Mouse (Mus musculus) left cerebral cortex, adult 18-20 months (tissue): ENCODE measurements around the gene Draxin. TPM values are rescaled to one million over a fixed set of nuclear protein-coding genes. Genes with fewer than 3 reads are reported as not detected.

Experiments used
- DNase-seq, 2 experiments: peaks; one replicate each; pipeline ENCODE4 v3.0.0; 2021 to 2022; ENCODE audit warnings: low spot score in 2 of 2, mixed read lengths in 1 of 2
- total RNA-seq, 2 experiments: library from RNA; stranded (reverse); gene quantifications; 2 replicates each; pipeline ENCODE4 v1.2.3; 2021

The Draxin gene
- total RNA-seq, 2 experiments from 2014 or later: 0.19 to 0.21 TPM

- no peak for DNase-seq
These were observed 45.2 kb downstream of the Draxin start for GRCm38 (mm10) chr4:148085131-148085906.

DNA sequence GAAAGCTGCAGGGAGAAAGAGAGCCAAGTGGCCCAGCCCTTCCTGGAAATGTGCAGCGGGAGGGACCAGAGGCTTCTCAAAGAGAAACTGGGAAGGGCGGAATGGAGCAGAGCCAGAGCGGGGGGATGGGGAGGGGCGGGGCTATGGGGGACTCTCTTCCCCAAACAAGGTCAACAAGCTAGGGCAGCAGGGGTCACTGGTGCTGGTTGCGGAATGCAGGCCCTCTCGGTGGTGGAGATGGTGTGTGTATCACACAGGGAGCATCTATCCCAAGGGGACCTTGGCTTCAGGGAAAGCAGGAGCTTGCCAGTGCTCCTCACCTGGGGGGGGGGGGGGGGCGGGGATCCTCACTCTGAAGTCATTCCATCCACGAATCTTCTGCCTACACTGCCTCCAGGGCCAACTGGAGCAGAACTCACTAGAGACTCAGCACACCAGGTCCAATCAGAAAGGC is 46.2 kb downstream of the Draxin start:
- DNase-seq: no peak

DNA sequence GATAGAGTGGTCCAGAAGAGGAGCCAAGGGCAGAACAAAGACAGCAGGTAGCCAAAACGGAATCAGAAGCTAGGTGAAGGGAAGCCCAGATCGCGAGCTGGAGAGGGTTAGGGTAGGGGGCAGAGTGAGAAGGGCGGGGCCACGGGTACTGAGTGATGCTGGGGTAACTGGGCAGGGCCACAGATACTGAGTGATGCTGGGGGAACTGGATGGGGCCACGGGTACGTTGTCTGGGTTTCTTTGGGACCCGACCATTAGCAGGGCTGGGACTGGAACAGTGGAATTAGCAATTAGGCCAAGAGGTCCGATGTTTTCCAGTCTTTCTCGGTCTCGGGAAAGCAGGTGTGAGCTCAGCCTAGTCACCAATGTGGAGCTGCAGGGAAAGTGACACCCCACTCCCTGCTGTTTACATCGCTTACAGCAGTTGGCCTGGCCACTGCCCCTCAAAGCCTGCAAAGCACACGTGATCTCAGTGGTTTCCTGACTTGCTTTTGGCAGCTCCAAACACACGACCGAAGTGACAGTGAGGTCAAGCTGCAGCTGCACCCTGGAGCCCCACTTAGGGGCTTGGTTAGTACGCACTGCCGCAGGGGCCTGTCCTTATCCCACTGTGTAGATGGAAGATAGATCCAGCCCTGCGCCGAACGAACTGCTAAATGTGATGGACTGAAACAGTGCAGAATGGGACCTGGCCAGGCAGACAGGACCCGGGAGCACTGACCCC is 47.2 kb downstream of the Draxin start:
- DNase-seq: no peak

DNA sequence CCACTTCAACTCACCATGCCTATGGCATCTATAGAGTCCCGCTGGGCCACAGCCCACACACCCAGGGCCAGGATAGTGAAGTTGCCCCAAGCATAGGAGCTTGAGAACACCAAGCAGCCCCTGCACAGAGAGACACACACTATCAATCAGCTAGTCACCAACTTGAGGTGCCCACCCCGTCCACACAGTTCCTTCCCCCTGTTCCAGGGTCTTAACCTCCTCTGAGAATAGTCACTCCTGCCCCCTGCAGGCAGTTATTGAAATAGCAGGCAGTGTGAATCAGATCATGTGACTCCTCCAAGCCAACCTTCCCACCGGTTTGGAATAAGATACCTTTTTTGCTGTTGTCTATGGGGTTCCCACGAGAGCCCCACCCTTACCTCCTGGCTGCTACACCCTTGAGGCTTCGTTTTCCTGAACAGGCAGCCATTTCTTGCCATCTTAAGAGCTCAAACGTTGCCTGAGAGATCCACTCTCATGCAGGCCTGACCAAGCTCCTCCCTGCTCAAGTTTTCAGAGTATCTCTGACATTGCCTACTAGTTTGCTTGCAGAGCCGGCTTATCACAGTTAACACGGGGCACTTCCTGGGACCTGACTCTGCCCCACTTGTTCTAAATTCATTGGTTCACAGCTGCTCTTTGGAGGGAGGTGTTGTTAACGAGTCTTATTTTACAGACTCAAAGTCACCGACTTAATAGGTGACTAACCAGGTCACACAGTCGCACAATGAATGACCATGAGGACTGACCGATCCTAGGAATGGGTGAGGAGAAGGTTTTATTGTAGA is 48.0 kb downstream of the Draxin start:
- DNase-seq: peak; percentile 41 to 52

DNA sequence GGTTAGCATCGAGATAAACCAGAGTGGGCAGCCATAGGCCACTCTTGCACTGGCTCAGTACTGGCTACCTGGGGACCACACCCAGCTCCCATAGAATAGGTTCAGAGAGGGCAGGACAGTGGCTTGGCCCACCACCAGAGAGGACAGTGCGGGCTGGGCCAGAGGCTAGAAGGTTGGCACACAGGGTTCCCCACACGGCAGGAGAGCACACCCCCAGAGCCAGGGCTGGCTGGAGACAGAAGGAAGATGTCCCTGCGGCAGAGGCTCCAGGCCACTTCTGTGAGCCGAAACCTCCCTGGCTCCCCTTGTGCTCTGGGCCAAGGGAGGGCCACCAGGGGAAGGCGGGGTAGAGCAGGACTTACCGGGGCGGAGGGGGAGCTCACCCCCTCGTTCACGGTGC is 49.3 kb downstream of the Draxin start:
- DNase-seq: no peak

DNA sequence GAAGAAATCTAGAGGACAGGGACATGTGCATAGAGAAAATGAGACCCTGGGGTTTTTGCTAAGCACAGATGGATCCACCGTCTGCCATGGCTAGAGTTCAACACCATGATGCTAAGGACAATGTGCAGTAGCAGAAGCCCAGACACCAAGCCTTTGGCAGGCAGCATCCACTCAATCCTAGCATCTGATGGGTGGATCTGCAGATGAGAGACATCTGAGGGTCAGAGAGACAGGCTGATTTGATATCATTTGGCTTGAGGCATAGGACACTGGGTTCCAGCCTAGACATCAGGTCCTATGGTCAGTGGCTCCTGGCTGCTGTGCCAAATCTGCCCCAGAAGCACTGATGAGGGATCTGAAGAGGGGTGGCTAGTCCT is 49.9 kb downstream of the Draxin start:
- DNase-seq: no peak

DNA sequence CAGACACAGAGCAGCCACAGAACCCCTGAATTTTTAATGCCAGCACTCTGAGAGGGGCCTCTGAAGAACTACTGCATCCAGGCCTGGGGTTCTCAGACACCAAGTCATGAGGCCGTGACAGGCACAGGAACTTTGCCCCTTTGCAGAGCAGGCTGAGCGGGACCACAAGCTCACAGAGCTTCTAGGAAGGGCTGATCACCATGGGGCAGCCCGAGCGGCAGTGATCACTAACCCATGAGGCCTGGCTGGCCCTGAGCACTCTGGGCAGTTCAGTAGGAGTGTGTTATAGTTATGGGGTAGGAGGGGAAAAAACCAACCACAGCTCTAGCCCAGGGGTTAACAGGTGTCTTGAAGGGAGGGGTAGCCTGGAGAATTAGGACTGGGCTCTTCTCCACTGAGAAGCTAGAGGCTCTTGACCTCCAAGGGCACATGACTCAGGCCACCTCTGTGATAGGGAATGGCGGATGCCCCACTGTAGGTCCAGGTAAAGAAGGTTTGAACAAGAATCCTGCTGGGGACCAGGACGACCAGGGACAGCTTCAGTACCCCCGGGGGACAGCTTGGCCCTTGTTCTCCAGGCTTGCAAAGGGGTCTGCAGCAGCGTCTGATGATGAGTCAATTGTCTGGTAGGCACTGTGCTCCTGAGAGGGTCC is 50.4 kb downstream of the Draxin start:
- no peak for DNase-seq

DNA sequence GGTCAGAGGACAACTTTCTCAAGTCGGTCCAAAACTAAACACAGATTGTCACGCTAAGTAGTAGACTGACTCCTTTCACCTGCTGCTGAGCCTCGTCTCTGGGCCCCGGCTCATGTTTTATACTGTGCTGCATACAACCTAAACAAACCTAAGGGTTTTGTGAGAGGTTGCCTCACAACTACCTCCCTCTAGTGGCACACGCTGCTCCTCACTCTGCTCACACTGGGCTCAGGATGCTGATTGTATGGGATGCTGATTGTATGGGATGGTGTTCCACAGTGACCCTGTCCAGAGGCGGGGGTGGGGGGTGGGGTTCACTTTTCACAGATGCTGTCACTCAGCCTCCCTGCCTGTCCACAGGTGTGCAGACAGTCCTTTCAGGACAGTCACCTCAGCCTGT is 51.3 kb downstream of the Draxin start:
- DNase-seq: no peak

- no peak for DNase-seq
These were observed 54.6 kb downstream of the Draxin start for GRCm38 (mm10) chr4:148075881-148076280.

- peak; percentile 63 to 64 for DNase-seq
These were observed 55.2 kb downstream of the Draxin start for GRCm38 (mm10) chr4:148075259-148075658.

DNA sequence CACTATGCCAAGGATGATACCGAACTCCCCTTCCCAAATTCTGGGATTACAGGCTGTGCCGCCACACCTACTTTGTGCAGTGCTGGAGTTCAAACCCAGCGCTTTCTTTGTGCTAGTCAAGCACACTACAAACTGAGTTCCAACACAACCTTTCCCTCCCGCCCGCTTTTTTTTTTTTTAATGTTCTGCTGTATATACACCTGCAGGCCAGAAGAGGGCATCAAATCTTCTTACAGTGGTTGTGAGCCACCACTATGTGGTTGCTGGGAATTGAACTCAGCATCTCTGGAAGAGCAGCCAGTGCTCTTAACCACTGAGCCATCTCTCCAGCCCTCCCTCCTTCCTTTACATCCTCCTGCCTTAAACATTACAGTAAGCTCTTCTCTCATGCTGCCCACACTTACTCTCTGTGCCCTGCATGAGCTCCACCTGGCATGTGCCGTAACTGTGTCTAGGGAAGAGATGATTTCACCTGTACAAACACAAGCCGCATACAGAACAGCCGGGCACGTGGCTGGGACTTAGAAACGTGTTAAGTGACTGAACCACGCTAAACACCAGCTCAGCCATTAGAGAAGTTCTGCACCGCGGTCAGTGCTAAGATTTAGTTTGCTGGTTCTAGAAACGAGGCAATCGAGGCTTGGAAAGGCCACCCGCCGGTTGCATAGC is 55.8 kb downstream of the Draxin start:
- no peak for DNase-seq

- DNase-seq: no peak
These were observed 59.0 kb downstream of the Draxin start for GRCm38 (mm10) chr4:148071508-148071907.

DNA sequence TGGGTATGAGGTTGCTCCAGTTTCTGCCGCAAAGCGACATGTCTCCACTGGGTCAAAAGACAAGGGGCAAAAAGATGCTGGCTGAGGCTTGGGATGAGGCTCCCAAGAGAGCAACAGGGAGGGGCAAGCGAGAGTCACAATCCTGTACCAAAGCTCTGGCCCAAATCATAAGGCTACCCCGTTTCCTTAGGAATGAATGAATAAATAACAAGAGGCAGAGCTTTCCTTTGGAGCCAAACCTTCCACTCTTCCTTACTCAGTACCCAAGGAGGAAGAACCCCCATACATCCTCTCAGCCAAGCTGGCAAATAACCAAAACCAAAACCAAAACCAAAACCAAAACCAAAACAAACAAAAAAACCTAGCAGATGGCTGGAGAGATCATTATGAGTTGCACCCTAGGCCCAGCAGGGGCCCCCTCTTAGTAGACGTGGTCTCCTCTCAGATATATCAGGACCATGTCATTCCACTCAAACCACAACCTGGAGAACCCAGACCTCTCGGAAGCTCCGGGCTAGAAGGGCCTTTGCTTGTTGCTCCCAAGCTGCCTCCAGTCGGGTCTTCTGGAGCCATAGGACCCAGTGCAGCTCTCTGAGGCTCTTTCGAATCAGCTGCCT is 60.8 kb downstream of the Draxin start:
- DNase-seq: no peak

GRCm38 (mm10) chr4:148067346-148067745 is 63.2 kb downstream of the Draxin start:
- DNase-seq: no peak

GRCm38 (mm10) chr4:148066401-148066744 is 64.1 kb downstream of the Draxin start:
- no peak for DNase-seq

- no peak for DNase-seq
These were observed 64.6 kb downstream of the Draxin start for GRCm38 (mm10) chr4:148065702-148066400.

- DNase-seq: no peak
These were observed 69.4 kb downstream of the Draxin start for GRCm38 (mm10) chr4:148061086-148061480.

DNA sequence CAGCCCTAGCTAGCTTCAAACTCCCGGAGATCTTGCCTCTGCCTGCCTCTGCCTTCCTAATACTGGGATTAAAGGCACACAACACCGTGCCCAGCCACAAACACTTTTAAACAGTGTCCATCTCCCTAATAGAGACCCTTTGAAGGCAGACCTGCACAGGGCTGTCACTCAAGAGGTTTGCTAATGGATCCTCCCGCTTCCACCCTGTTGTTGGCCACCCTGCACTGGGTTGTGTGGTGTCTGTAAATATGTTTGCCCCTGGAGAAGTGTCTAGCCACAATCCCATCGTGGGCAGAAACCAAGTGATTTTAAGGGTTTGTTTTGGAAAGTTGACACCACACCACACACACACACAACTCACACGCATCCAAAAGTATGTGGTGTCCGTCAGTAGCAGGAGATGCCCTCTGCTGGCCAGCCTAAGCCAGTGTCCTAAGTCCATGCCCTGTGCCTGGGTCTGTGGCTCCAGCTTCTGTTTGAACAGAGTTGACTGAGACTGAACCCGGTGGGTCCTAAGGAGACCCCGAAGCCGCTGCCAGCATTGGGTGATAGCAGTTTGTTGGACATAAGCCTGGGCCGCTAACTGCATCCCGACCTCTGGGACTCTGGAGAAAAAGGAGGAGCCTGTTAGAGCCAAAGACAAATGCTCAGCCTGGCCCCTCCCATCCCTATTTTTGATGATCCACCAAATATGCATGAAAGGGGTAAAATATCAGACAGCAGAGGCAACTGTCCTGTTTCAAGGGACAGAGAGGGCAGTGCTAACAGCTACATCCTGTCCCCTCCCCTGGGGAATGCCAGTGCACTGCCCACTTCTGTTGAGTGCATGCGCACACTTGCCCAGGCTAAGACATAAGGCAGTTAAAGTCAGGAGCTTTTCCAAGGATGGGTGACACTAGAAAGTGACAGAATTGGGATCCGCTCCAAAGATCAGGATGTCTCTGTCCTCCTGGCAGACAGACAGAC is 70.1 kb downstream of the Draxin start:
- no peak for DNase-seq

GRCm38 (mm10) chr4:148058993-148059392 is 71.5 kb downstream of the Draxin start:
- no peak for DNase-seq
